Mouse (Mus musculus) gastrocnemius, postnatal 14 days (tissue): ENCODE measurements at regions not wholly inside any gene's neighbourhood (a gene's known extent, or its start where the extent isn't known, plus 50 kb on each side); places are given as distances from the start of the nearest gene placed in this dataset.
"Not testable (repeated sequence)": the region's sequence is repeated elsewhere in the genome, so short reads cannot be mapped to it uniquely, and the experiment has no call there.

Source experiments
- DNase-seq: peaks from one replicate; pipeline ENCODE4 v3.0.0; 2021; ENCODE audit warnings: mixed read lengths
- intact Hi-C: fragments of 180-260 bp; cut with DNase I; formaldehyde crosslinking; loops from one replicate; pipeline ENCODE4 v1.15.1; 2025; ENCODE audit warnings: low total_unique reads

DNA sequence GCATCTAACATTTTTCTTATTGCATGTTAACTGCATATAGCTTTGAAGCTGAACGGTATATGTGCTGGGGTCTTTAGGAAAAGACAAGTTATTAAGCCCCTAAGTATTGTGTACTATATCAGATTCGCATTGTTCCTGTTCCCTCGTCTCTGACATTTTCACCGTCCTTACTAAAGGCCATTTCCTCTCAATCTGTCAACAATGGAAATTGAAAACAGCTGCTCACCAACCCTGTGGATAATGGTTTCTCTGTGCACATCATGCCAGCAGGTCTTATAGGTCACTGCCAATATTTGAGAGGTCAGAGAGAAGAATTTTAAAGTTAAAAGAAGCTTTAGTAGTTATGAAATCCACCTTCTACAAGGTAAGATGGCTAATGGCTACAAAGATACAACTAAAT lies 797.4 kb upstream of the Impad1 start:
- no peak for DNase-seq
- intact Hi-C loops = no loop called here

DNA sequence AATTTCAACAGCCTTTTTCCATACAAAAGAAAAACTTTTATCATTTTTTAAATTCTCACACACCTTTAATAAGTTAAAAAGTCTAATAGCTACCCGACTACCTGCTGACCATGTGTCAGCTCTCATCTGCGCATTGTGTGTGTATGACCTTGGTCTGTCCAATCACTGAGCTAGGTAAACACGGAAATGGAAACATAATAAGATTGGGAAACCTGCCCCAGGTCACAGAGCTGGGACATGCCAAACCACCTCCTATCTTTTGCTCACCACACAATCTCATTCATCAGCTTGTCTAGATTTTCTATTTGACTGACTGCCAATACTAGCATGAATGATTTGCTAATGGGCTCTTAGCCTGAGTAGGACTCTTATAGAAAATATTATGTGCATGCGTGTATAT lies 794.3 kb upstream of the Impad1 start:
- intact Hi-C loops = no loop called here

DNA sequence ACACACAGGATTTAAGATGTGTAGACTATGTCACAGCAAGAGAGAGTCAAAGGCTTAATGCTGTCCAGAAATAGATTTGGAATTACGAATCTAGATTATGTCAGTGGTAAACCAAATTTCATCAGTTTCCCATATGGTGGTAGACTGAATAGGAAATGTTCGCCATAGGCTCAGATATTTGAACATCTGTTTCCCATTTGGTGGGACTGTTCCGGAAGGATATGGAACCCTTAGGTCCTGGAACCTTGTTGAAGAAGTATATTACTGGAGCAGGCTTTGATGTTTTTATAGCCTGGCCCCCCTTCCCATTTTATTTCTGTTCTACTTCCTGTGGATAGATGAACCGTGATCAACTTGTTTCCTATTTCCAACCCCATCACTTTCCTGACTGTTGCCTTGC lies 792.0 kb upstream of the Impad1 start:
- intact Hi-C loops = no loop called here
- DNase-seq = no peak

More for the DNA sequence above, 794.3 kb upstream of the Impad1 start:
- DNase-seq = no peak

- peak; percentile 64 for DNase-seq
- intact Hi-C loops = no loop called here
These were observed 791.0 kb upstream of the Impad1 start for GRCm38 (mm10) chr4:5583989-5584677.

GRCm38 (mm10) chr4:5568076-5568475 lies 774.9 kb upstream of the Impad1 start:
- intact Hi-C loops = no loop called here
- no peak for DNase-seq

- intact Hi-C loops = no loop called here
These were observed 767.0 kb upstream of the Impad1 start for GRCm38 (mm10) chr4:5560001-5560657.

DNA sequence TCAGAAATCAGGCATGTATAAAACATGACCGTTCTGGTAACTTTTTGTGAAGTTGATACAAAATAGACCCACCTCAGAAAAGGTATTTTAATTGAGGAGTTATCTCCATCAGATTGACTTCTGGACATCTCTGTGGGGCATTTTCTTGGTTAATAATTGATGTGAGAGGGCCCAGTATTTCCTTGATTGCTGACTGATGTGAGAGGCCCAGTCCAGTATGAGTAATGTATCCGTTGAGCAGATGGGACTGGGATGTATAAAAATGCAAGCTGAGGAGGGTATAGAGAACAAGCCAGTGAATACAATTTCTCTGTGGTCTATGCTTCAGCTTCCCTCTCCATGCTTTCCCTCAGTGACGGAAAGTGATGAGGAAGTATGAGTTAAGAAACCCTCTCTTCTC lies 747.0 kb upstream of the Impad1 start:
- DNase-seq = no peak
- intact Hi-C loops = no loop called here

More at GRCm38 (mm10) chr4:5560001-5560657, 767.0 kb upstream of the Impad1 start:
- peak; percentile 12 for DNase-seq

DNA sequence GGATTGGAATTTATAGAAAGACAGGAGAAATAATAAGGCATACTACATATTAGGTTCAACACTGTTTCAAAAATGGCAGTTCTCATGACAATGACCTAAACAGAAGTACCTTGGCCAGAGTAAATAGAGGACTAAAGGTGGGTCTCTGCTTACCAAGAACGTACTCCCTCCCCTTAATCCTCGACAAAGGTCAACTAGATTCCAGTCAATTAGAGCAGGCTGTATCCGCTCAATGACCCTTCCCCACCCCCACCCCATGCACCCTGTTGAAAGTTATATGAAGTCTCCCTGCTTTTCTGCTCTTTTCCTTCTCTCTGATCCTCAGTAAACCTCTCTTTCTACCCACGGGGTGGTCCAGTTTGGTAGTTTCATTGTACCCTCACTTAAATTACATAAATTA lies 737.3 kb upstream of the Impad1 start:
- DNase-seq = no peak
- intact Hi-C loops = no loop called here

DNA sequence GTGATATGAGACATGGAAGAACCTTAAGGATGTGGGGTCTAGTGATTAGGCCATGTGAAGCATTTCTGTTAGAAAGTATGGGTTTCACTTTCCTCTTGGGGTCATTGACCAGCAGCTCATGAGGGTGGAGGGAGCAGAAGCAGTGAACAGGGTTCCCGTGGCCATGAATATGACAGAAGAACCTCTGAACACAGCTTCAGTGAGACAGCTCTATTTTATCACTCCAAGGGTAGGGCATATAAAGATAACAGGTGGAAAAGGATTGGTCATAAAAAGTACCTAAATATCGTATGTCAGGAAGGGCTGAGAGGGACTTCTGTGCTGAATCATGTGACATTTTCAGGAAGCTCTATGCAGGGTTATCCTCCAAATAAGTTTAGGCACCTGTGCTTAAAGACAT lies 725.4 kb upstream of the Impad1 start:
- intact Hi-C loops = no loop called here
- DNase-seq = no peak

- intact Hi-C loops, DNase-seq: not testable (repeated sequence)
These were observed 722.3 kb upstream of the Impad1 start for GRCm38 (mm10) chr4:5515426-5515825.

DNA sequence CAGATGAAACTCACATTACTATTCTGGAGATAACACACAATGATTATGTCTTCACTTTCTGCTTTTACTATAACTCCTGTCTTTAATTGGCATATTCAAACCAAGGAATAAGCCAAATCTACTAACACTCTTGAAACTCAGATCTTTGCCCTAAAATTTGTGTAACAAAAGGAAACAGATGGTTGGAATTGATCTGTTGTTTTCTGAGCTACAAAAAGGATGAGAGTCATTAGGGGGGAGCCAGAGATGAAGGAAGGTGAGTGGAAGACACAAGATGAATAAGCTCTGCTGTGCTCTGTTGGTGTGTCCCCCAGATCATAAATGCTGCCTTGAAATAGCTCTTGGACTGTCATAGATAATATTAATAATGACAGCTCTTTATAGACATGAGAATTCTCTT lies 718.6 kb upstream of the Impad1 start:
- no peak for DNase-seq
- intact Hi-C loops = no loop called here

DNA sequence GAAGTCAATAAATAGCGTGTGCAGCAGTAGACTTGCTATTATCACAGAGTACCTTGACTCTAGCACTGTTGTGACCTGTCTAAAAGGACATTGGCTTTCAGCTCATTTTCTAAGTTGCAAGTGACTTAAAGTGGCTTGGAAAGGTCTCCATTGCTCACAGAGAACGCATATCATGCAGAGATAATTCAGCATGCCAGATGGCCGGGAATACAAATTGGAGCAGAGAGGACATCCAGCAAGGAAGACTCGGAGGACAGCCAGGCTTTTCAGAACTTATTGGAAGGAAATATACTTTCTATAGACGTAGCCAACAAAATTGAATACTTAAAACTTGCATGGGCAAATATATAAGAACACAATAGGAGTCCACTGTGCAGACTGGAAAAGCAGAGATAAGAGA lies 716.2 kb upstream of the Impad1 start:
- DNase-seq = no peak
- intact Hi-C loops = no loop called here

GRCm38 (mm10) chr4:5495012-5495411 lies 701.9 kb upstream of the Impad1 start:
- intact Hi-C loops = no loop called here
- DNase-seq = no peak

GRCm38 (mm10) chr4:5494072-5495000 lies 701.2 kb upstream of the Impad1 start:
- intact Hi-C loops = no loop called here
- no peak for DNase-seq

DNA sequence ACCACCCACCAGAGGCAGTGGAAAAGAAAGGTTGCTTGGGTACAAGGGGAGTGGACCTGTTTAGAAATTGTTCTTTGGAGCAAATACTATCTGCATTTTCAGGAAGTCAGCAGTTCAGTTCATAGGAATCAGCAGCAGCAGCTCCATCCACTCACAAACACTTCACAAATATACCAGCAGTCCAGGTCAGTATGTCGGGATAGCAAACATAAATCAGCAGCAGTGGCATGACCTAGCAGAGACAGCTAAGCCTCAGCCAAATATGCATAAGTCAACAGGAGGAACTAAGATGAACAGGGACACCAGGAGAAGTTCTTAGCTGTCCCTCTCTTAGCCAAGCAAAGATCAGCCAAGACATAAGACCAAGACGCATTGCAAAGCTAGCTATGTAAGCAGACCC lies 693.6 kb upstream of the Impad1 start:
- no peak for DNase-seq
- intact Hi-C loops = no loop called here

GRCm38 (mm10) chr4:5471891-5472558 lies 678.9 kb upstream of the Impad1 start:
- intact Hi-C loops = no loop called here
- no peak for DNase-seq

- intact Hi-C loops = no loop called here
- no peak for DNase-seq
These were observed 666.0 kb upstream of the Impad1 start for GRCm38 (mm10) chr4:5459028-5459695.

DNA sequence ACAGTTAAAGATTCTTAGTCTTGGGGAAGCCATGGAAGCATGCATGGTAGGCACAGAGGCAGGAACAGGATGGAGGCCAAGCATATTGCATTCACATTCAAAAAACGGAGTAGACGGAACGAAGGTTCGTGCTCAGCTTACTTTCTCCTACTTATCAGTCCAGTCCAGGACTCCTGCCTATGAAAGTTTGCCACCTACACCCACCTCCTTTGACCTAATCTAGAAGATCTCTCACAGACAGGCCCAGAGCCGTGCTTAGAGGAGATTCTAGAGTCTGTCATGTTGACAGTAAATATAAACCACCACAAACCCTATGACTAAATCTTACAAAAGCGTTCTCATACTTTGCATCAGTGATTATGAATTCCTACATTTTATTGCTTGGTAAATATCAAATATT lies 657.3 kb upstream of the Impad1 start:
- intact Hi-C loops = no loop called here
- DNase-seq = no peak

GRCm38 (mm10) chr4:5441339-5442019 lies 648.3 kb upstream of the Impad1 start:
- no peak for DNase-seq
- intact Hi-C loops = no loop called here
